Mouse (Mus musculus): ENCODE data around the gene Slc22a18. TPM values are rescaled to one million over a fixed set of nuclear protein-coding genes. Genes with fewer than 3 reads are reported as not detected.
A peak's percentile ranks its signal among the peaks of the same experiment; 100 is the strongest.

The Slc22a18 gene
- total RNA-seq, 2 experiments from 2014 or later = 1.4 to 1.5 TPM

DNA sequence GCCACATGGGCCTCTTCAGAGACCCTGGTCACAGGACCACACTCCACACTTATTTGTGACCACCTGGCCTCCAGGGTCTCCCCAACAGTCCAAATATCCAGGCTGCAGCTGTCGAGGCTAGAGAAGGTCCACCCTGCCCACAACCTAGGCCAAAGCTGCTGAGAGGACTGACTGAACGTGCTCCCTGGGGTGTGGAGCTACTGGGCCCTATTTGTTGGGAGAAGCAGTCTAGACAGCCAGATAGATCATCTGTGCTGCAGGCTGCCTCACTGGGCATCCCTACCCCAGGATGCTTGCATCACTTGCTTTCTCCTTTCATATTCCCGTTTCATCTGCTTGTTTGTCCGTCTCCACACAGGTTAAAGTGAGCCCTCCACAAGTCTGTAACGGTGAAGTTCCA, 11.0 kb upstream of the Slc22a18 start:
- DNase-seq = no peak

GRCm38 (mm10) chr7:143463865-143464415, 9.6 kb upstream of the Slc22a18 start:
- DNase-seq = peak; percentile 82 to 91

- peak; percentile 73 to 82 for DNase-seq
These were observed 8.6 kb upstream of the Slc22a18 start for GRCm38 (mm10) chr7:143464811-143465560.

DNA sequence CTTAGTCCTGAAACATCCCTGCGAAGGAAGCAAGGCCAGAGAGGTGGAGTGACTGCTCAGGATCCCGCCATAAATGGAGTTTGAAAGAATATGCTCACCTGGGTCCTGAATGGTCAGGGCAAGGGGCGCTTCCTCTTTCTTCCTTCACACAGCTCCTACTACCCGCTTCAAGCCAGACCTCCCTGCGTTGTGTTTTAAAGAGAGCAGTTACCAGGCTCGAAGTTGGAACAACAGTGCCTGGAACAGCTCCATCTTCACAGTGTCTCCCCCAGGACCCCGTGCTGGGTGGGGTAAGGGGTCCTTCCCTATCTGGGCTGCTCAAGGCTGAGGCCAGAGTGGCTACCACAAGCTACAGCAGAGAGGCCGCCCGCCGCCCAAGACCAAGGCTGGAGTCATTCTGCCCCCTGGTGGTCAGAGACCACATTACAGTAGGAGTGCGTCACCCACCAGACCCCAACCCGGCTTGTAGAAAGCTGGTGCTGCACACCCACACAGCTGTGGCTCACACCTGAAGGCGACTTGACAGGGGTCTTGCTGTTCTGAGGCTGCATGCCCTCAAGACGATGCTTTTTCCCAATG, 7.3 kb upstream of the Slc22a18 start:
- DNase-seq = peak; percentile 84 to 85

GRCm38 (mm10) chr7:143467714-143468113, 5.8 kb upstream of the Slc22a18 start:
- no peak for DNase-seq

DNA sequence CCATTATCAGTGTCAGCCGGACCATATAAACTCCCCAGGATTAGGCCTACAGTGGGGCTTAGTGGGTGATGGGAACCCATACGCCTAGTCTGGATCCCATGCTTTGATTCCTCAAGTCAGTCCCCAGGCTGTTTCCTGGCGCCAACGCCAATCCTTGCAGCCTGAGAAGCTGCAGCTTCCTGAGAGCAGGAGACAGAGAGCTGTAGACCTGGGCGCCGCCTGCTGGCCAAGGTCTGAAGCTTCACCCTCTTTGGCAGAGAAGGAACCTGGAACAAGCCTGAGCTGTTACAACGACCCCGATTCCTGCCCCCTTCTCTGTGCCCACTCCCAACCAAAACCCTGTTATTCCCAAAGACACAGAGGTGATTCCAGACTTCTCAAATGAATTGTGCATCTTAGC, 3.6 kb upstream of the Slc22a18 start:
- peak; percentile 82 to 88 for DNase-seq

DNA sequence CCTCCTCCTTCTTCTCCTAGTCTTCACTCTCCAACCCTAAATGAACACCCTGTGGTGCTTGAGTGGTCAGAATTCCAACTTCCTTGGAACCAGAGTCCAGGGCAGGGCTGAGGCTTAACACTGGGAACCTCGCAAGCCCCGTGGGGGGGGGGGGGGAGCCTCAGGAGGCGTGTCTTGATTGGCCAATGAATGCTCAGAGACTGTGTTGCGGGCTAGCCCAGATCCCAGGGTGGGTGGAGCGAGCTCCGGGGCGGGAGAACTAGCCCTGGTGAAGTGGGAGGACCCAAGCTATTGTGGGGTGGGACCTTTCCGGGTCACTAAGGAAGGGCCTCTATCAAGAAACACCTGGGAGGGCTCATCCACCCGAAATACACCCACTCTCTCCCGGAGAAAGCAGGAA, 1.3 kb downstream of the Slc22a18 start:
- DNase-seq = no peak

DNA sequence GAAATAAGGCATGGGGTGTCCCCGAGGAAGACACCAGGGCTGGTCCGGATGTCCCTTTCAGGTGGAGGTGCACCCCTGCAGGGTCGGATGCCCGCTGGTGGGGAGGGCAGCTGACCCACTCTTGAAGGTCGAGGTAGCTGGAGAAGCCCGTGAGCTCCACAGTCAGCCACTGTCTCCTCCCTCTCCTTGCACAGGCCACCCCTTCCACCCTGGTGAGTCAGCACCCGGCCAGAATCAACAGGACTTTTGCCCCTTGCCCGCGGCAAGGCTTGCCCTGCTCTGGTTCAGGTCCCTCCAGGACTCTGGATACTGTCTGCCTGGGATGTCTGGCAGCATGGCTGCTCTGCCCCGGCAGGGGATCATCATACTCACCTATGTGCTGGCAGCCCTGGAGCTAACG, 2.3 kb downstream of the Slc22a18 start:
- peak; percentile 64 to 76 for DNase-seq

DNA sequence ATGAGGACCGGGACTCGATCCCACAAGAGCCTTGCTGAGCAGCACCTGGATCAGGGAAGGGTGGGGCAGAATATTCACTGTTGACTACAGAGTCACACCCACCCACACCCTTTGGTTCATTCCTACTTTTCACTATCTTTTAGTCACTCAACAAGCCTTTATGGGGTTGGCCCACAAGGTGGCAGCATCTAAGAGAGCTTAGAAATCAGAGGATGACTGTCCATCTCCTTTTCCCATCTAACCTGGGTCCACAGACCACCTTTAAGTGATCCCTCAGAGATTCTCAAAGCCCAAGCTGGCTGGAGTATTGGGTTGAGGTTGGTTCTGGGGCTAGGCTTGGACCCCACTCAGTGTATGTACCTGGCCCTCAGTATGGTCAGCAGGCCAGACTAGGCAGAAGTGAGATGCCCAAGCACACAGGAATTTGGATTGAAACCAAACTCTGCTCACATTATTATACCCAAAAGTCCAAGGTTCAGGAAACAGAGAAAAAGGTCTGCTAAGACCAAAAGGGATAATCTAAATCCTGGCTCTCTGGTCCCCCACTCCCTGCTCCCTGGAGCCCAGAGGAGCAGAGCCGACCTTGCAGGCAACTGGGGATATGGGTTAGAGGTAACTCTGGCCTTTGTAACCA, 3.3 kb downstream of the Slc22a18 start:
- DNase-seq = no peak

- DNase-seq = no peak
These were observed 4.3 kb downstream of the Slc22a18 start for GRCm38 (mm10) chr7:143477800-143478199.

GRCm38 (mm10) chr7:143480498-143480897, 7.0 kb downstream of the Slc22a18 start:
- peak; percentile 79 to 87 for DNase-seq

- no peak for DNase-seq
These were observed 8.4 kb downstream of the Slc22a18 start for GRCm38 (mm10) chr7:143481806-143482387.

GRCm38 (mm10) chr7:143482541-143482940, 9.0 kb downstream of the Slc22a18 start:
- no peak for DNase-seq

- no peak for DNase-seq
These were observed 16.2 kb downstream of the Slc22a18 start for GRCm38 (mm10) chr7:143489735-143490134.

DNA sequence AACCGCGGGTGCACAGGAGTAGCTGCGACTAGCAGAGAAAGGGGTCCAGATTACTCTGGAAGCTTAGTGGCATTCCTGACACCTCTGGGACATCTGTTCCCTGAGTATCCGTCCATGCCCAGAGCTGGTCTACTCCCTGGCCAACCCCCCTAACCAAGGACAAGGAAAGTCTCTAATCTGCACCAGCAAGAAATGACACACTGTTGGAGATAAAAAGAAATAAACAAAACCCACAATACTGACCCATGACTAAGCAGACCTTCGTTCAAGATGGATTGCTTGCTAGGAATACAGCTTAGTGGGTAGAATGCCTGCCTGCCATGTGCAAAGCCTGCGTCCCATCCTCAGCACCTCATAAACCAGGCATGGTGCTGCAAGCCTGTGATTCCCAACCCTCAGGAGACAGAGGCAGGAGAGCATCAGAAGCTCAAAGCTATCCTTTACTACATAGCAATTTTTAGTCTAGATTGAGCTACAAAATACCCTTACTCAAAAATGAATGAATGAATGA, 20.1 kb downstream of the Slc22a18 start:
- DNase-seq = peak in 1 of 2 experiments; percentile 12

DNA sequence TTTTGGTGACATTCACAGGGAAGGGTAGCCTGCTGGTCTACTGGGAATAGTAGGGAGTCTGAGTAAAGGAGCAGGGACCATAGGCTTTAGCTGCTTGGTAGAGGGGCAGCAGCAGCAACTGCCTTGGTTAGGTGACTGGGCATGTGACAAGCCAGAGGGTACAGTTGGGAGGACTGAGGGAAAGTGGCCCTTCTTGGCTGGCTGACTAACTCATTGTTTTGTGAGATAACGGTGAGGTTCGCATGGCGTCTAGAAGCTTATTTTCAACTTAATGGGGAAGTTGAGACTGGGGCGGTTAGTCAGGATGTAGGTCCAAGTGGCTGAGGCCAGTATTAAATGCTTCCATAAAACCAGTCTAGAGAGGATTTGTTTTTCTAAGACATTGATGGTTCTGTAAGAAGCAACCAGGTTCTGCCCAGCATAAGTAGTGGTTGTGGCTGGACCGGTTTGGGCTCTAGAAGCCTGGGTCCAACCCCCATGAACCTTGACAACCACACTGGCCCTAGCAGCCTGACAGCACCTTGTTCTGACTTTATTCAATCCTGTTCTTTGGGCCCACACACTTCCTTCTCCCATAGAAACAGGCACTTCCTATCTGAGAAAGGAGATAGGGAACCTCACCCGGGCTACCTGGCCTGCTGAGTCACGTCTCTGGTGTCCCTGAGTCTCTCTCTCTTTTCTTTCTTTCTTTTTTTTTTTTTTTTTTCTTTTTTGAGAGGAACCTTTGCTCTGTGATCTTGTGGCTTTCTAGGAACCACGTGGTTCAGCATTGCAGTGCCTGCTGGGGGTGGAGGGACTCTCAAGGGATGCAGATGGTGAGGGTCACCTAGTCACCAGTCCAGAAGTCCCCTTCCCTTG, 21.8 kb downstream of the Slc22a18 start:
- no peak for DNase-seq

GRCm38 (mm10) chr7:143498584-143498983, 25.0 kb downstream of the Slc22a18 start:
- no peak for DNase-seq

GRCm38 (mm10) chr7:143500912-143501311, 27.4 kb downstream of the Slc22a18 start:
- DNase-seq = no peak

GRCm38 (mm10) chr7:143501643-143502417, 28.3 kb downstream of the Slc22a18 start:
- DNase-seq = peak; percentile 66 to 75

DNA sequence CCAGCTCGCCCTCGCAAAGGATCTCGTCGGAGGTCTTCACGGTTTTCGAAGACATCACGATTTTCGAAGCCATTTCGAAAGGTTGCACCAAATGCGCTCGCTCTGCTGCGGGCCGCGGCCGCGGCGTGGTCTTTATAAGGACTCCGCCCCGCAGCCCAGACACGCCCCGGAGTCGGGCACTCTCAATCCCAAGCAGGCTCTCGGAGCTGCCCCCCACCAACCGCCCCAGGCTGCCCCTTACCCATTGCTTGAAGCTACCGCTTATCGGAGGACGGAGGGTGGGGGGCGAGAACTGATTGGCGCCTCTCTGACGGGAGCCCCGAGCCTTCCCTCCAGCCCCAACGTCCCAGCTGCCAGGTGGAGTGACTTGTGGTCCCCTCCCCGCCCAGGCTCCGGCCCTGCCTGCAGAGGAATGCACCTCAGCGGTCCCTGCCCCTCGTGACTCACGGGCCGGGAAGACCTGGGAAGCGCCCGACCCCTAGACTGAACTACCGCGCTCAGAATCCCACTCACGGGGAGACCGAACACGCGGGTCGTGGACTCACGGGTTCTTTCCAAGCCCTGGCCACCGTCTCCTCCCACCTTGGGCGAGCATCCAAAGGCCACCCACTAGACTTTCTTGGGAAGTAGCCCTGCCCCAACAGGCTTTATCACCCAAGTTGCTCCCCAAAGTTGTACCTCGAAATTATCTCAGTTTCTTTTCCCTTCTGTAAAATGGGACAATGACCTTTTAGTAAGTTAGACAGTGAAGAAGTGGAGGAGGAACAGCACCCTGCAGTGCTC, 29.1 kb downstream of the Slc22a18 start, which contains the start of gene Phlda2:
Gene Phlda2, minus strand, starts transcription at position 733 of the 783 bp plus-strand sequence.
- peak; percentile 28 to 39 for DNase-seq

Measured in adrenal gland, postnatal 36 days (tissue).